20 mouse cellular contexts compared by ENCODE assay signal in the genomic region with DNA sequence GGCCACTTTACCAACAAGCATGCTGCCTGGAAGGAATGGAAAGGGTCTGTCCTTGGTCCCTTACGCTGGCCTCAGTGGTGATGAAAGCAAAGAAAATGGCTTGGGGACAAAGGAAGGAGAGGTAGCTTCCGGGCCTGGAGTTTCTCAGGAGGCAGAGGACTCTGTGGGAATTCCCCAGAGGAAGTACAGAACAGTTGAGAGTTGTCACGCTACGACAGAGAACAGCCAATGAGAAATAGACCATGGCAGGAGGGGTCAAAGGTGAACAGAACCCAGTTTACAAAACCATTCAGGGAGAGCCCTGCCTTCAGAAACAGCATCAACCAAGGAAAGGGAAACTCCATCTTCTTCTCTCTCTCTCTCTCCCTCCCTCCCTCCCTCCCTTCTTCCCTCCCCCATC.
DNase-seq lines count a peak whose midpoint lies in the region; ATAC-seq and TF ChIP-seq lines count a peak whose summit lies in the region.
"Had no signal": no experiment of that assay in that cellular context is flagged by ENCODE, and none has a peak within 500 bp of the region (broad histone marks: within the 10 kb centered on the region; RNA-seq: fewer than 3 reads in every experiment).

No protein-coding gene starts in this region.

- no peaks in the 10 kb centered on the region for H3K36me3 ChIP-seq in kidney, adult 2 months (ENCODE audit: control insufficient read depth, insufficient read depth, low read length)
- no peaks in the 10 kb centered on the region for H3K36me3 ChIP-seq in kidney, postnatal 0 days (ENCODE audit: insufficient read depth, low read length)
- no peaks in the 10 kb centered on the region for H3K36me3 ChIP-seq in limb, embryonic 10.5 days
- H3K36me3 ChIP-seq: heart, embryonic 12.5 days had no signal

- TF ChIP-seq CTCF in kidney, adult 2 months (conservative IDR thresholded peaks at IDR 0.05; ENCODE audit: insufficient read depth, insufficient read length, low read depth, low read length), result no peak
- TF ChIP-seq CTCF in kidney, postnatal 0 days (IDR thresholded peaks at IDR 0.05; ENCODE audit: low read depth), result no peak

- no peak overlapping the region for H3K27ac ChIP-seq in kidney, adult 2 months (ENCODE audit: insufficient read depth, low read depth, low read length)
- peak overlapping the region; percentile 52 for H3K27ac ChIP-seq in kidney, postnatal 0 days
- H3K27ac ChIP-seq in limb, embryonic 10.5 days, result peak overlapping the region; percentile 44; the same call in 1 of the 2 replicates
- H3K27ac ChIP-seq: forebrain, embryonic 13.5 days had no signal

- no peak for ATAC-seq in kidney, postnatal 0 days (replicated peaks; ENCODE audit: low FRiP score, low read depth)
- ATAC-seq: forebrain, embryonic 13.5 days; forebrain, postnatal 0 days; hindbrain, embryonic 16.5 days; inflammation-experienced regulatory T-cells, adult 6 months; Patski had no signal

- no peak overlapping the region for H3K9ac ChIP-seq in kidney, postnatal 0 days (ENCODE audit: low read depth, low read length)
- H3K9ac ChIP-seq: forebrain, embryonic 13.5 days; forebrain, postnatal 0 days; heart, embryonic 12.5 days had no signal

- peak; percentile 36 for DNase-seq in embryo, embryonic 10.5 days (ENCODE audit: low spot score)
- DNase-seq in embryo, embryonic 11 days, result no peak
- DNase-seq in kidney, adult 2 months, result peak; percentile 31
- DNase-seq in kidney, adult 11 months, result no peak
- DNase-seq in kidney, postnatal 0 days (ENCODE audit: low spot score), result no peak
- DNase-seq in kidney, adult 9 months, result no peak
- no peak for DNase-seq in limb, embryonic 10.5 days (ENCODE audit: low spot score)
- DNase-seq in left cerebral cortex, adult 8-10 months (ENCODE audit: low spot score in 2 of 2), result no peak
- DNase-seq: adrenal gland, adult 2 months; adrenal gland, postnatal 25 days; cerebellum, adult 18-20 months; cerebellum, adult 9-11 months; cerebellum, postnatal 36 days; forebrain, postnatal 0 days; gastrocnemius, postnatal 14 days had no signal

- no peak overlapping the region for H3K4me2 ChIP-seq in kidney, postnatal 0 days (ENCODE audit: low read length)
- H3K4me2 ChIP-seq: forebrain, embryonic 13.5 days; heart, embryonic 12.5 days had no signal

- no peaks in the 10 kb centered on the region for H3K27me3 ChIP-seq in kidney, adult 2 months (replicated peaks; ENCODE audit: control insufficient read depth, insufficient read depth, low read length)
- no peaks in the 10 kb centered on the region for H3K27me3 ChIP-seq in kidney, postnatal 0 days (ENCODE audit: insufficient read depth, low read length)
- no peaks in the 10 kb centered on the region for H3K27me3 ChIP-seq in limb, embryonic 10.5 days (ENCODE audit: low read depth, poor library complexity, severe bottlenecking)
- H3K27me3 ChIP-seq: forebrain, embryonic 13.5 days; heart, embryonic 12.5 days; Patski had no signal

- peaks cover 17% of the 10 kb centered on the region for H3K4me1 ChIP-seq in kidney, adult 2 months (ENCODE audit: control insufficient read depth, insufficient read depth, low read length)
- peaks cover 39% of the 10 kb centered on the region; the same call in 1 of the 2 replicates for H3K4me1 ChIP-seq in kidney, postnatal 0 days (replicated peaks; ENCODE audit: insufficient read depth, low read length)
- H3K4me1 ChIP-seq in limb, embryonic 10.5 days, result peaks cover 49% of the 10 kb centered on the region
- H3K4me1 ChIP-seq: forebrain, embryonic 13.5 days had no signal

- TF ChIP-seq POLR2A in kidney, adult 2 months (IDR thresholded peaks at IDR 0.05; ENCODE audit: low read depth, low read length), result no peak

- H3K4me3 ChIP-seq in kidney, adult 2 months (ENCODE audit: insufficient read depth, low read depth, low read length), result no peak overlapping the region
- no peak overlapping the region for H3K4me3 ChIP-seq in kidney, postnatal 0 days (replicated peaks; ENCODE audit: low read depth, low read length)
- H3K4me3 ChIP-seq in limb, embryonic 10.5 days, result no peak overlapping the region
- H3K4me3 ChIP-seq: forebrain, embryonic 13.5 days; heart, embryonic 12.5 days had no signal

- WGBS in kidney, adult 2 months, result 47% methylated on average over 4 of the region's 4 CpGs
- WGBS in kidney, postnatal 0 days, result 34% methylated on average over 4 of the region's 4 CpGs
- 62% methylated on average over 4 of the region's 4 CpGs for WGBS in limb, embryonic 10.5 days

- H3K9me3 ChIP-seq in kidney, postnatal 0 days (replicated peaks; ENCODE audit: low read length), result no peaks in the 10 kb centered on the region
- no peaks in the 10 kb centered on the region for H3K9me3 ChIP-seq in limb, embryonic 10.5 days (replicated peaks)
- H3K9me3 ChIP-seq: forebrain, embryonic 13.5 days; heart, embryonic 12.5 days had no signal

Comparison
In these comparisons a context has a peak if more than half of its experiments do, and no peak if none do; other contexts are left out.
1. DNase-seq: peak in embryo, embryonic 10.5 days (single experiment) and kidney, adult 2 months (single experiment); none in embryo, embryonic 11 days (single experiment), kidney, adult 11 months (single experiment), kidney, postnatal 0 days (single experiment), kidney, adult 9 months (single experiment), limb, embryonic 10.5 days (single experiment) and left cerebral cortex, adult 8-10 months (0 of 2).